Mouse (Mus musculus): Measurements from ENCODE around the gene Rasgrp2. TPM values are rescaled to one million over a fixed set of nuclear protein-coding genes. Genes with fewer than 3 reads are reported as not detected.

Rasgrp2 gene
- polyA plus RNA-seq, 2 experiments = 27.5 to 27.6 TPM

DNA sequence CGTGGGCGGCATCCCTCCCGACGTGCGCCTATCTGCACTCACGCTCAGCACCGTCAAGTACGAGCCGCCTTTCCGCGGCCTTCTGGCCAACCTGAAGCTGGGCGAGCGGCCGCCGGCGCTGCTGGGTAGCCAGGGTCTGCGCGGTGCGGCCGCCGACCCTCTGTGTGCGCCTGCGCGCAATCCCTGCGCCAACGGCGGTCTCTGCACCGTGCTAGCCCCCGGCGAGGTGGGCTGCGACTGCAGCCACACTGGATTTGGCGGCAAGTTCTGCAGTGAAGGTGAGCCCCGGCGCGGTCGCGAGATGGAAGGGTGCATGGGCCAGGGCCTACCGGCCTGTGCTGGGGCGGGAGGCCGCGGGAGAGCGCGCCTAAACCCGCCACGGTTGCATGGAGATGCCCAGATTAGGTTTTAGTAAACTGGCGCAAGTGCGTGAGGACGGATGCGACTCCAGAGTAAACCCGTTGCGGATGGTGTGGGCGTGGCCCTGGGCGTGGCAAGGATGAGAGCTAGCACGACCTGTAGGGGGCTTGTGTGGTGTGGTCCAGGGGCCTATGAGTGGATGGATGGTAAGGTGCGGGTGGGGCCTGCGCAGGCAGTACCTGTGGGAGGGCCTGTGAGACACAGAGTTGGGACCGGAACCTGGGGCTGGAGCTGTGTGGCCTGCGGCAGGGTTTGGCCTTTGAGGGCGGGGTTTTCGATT, 29.5 kb downstream of the Rasgrp2 start:
- peaks cover 58% of the 10 kb centered on the region for H3K27me3 ChIP-seq (ENCODE audit: control insufficient read depth, insufficient read depth, low read length)
- H3K9me3 ChIP-seq (ENCODE audit: control insufficient read depth, low read length) = no peaks in the 10 kb centered on the region
- ATAC-seq (ENCODE audit: low FRiP score, low read depth) = no peak
- H3K9ac ChIP-seq (ENCODE audit: low read depth, low read length, severe bottlenecking) = no peak overlapping the region
- peak overlapping the region; percentile 54 for H3K4me2 ChIP-seq (replicated peaks; ENCODE audit: low read depth, low read length, severe bottlenecking)
- H3K4me3 ChIP-seq (replicated peaks; ENCODE audit: low read length) = peak overlapping the region; percentile 34
- TF ChIP-seq POLR2A (IDR thresholded peaks at IDR 0.05; ENCODE audit: borderline replicate concordance, extremely low read depth, insufficient read depth, insufficient read length) = no peak
- H3K27ac ChIP-seq (replicated peaks; ENCODE audit: low read depth, low read length) = no peak overlapping the region
- no peak for DNase-seq (ENCODE audit: low spot score)
- H3K36me3 ChIP-seq (ENCODE audit: control insufficient read depth, insufficient read depth, low read length) = no peaks in the 10 kb centered on the region
- peaks cover 11% of the 10 kb centered on the region for H3K4me1 ChIP-seq (ENCODE audit: control insufficient read depth, insufficient read depth, low read length)
- WGBS = 2% methylated on average over 39 of the region's 60 CpGs

DNA sequence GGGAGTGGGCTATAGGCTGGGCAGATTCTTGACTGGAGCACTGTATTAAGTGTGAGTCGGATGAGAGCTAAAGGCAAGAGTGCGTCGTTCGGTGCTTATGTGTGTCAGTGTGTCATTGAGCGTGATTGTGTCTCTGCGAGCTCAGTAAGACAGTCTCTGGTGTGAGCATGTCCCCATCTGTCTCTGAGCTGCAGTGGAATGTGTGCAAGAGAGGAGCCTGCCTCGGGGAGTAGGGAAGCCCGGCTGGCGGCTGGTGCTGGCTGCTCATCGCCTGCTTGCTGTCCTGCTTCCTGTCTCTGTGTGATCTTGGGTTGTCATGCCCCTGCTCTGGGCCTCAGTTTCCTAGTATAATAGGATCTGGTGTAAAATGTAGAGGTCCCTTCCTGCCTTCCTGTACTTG, 43.9 kb downstream of the Rasgrp2 start:
- Histone ChIP-seq H3K27ac (replicated peaks; ENCODE audit: low read depth, low read length) (no peak overlapping the region), H3K4me3 (replicated peaks; ENCODE audit: low read length) (no peak overlapping the region), H3K36me3 (ENCODE audit: control insufficient read depth, insufficient read depth, low read length) (no peaks in the 10 kb centered on the region), H3K4me2 (replicated peaks; ENCODE audit: low read depth, low read length, severe bottlenecking) (no peak overlapping the region), H3K9me3 (ENCODE audit: control insufficient read depth, low read length) (no peaks in the 10 kb centered on the region), H3K27me3 (ENCODE audit: control insufficient read depth, insufficient read depth, low read length) (no peaks in the 10 kb centered on the region; the same call in 1 of the 2 replicates), H3K9ac (ENCODE audit: low read depth, low read length, severe bottlenecking) (no peak overlapping the region), H3K4me1 (ENCODE audit: control insufficient read depth, insufficient read depth, low read length) (peaks cover 3% of the 10 kb centered on the region; the same call in 1 of the 2 replicates)
- no peak for ATAC-seq (ENCODE audit: low FRiP score, low read depth)
- WGBS = 59% methylated on average over 10 of the region's 10 CpGs
- no peak for TF ChIP-seq POLR2A (IDR thresholded peaks at IDR 0.05; ENCODE audit: borderline replicate concordance, extremely low read depth, insufficient read depth, insufficient read length)
- DNase-seq (ENCODE audit: low spot score) = no peak

DNA sequence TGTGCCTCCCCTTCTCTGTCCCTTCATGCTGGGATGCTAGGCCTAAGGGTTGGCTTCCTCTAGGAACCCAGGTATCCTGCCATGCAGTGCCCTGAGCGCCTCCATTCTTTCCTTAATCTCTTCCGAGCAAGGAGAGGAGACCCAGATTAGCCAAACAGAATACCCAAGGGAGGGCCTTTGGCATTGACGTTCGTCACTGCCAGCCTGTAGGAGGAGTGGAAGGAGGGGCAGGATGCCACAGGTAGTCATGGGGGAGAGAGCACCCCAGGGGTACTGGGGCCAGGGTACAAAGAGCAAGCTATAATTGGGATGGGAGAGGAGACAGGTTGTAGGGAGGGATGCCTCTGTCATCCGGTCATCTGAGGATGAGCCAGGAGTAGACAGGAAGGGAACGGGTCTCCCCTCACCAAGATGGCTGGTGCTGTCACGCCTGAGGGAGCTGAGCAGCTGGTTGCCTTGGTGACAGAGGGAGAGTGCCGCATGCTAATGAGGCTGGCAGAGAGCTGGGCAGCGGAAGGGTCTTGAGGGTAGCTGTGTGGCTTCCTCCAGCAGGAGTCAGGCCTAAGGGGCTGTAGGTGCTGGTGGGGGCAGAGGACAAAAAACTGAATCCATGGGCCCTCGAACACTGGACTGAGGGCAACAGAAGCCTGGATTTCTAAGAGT, 46.8 kb downstream of the Rasgrp2 start:
- H3K4me1 ChIP-seq (ENCODE audit: control insufficient read depth, insufficient read depth, low read length) = peaks cover 3% of the 10 kb centered on the region; the same call in 1 of the 2 replicates
- no peak overlapping the region for H3K4me2 ChIP-seq (replicated peaks; ENCODE audit: low read depth, low read length, severe bottlenecking)
- DNase-seq (ENCODE audit: low spot score) (no peak), ATAC-seq (ENCODE audit: low FRiP score, low read depth) (no peak)
- TF ChIP-seq POLR2A (IDR thresholded peaks at IDR 0.05; ENCODE audit: borderline replicate concordance, extremely low read depth, insufficient read depth, insufficient read length) = no peak
- no peaks in the 10 kb centered on the region for H3K36me3 ChIP-seq (ENCODE audit: control insufficient read depth, insufficient read depth, low read length)
- no peak overlapping the region for H3K4me3 ChIP-seq (replicated peaks; ENCODE audit: low read length)
- 43% methylated on average over 10 of the region's 10 CpGs for WGBS
- H3K9me3 ChIP-seq (ENCODE audit: control insufficient read depth, low read length) = no peaks in the 10 kb centered on the region
- peak overlapping the region; percentile 21; the same call in 1 of the 2 replicates for H3K9ac ChIP-seq (ENCODE audit: low read depth, low read length, severe bottlenecking)
- H3K27ac ChIP-seq (replicated peaks; ENCODE audit: low read depth, low read length) = no peak overlapping the region
- H3K27me3 ChIP-seq (ENCODE audit: control insufficient read depth, insufficient read depth, low read length) = no peaks in the 10 kb centered on the region; the same call in 1 of the 2 replicates

DNA sequence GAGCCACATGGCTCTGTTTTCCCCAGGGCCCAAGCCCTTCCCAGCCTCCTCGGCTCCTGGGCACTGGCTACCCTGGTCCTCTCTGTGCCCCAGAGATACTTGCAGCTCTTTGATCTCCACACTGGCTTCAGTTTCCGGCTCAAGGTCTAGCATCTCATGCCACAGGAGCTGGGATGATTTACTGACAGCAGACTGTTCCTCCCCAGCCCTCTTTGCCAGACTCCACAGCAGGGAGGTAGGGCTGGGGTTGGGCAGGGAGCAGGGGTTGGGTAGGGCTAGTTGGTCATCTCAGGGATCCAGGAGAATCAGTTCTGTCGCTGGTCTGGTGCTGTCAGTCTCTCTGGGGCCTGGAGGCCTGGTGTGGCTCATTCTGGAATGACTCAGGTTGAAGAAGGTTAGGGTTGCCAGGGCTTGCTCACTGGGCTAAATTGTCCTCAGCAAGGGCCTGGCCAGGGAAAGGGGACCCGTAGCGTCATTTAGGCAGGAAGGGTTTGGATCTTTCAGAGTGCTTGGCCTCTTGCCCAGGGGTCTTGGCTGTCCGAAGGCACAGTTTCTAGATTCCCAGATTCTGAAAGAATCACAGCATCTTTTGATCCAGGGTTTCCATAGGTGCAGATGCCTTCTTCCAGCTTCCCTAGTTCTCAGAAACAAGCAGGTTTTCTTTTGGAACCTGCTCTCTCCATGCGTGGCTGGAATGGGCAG, 47.7 kb downstream of the Rasgrp2 start:
- 41% methylated on average over 7 of the region's 7 CpGs for WGBS
- no peak for TF ChIP-seq POLR2A (IDR thresholded peaks at IDR 0.05; ENCODE audit: borderline replicate concordance, extremely low read depth, insufficient read depth, insufficient read length)
- ATAC-seq (ENCODE audit: low FRiP score, low read depth) (no peak), DNase-seq (ENCODE audit: low spot score) (no peak)
- Histone ChIP-seq H3K36me3 (ENCODE audit: control insufficient read depth, insufficient read depth, low read length) (no peaks in the 10 kb centered on the region), H3K27ac (replicated peaks; ENCODE audit: low read depth, low read length) (no peak overlapping the region), H3K27me3 (ENCODE audit: control insufficient read depth, insufficient read depth, low read length) (no peaks in the 10 kb centered on the region; the same call in 1 of the 2 replicates), H3K4me2 (replicated peaks; ENCODE audit: low read depth, low read length, severe bottlenecking) (peak overlapping the region; percentile 41; the same call in 1 of the 2 replicates), H3K4me3 (replicated peaks; ENCODE audit: low read length) (no peak overlapping the region), H3K4me1 (ENCODE audit: control insufficient read depth, insufficient read depth, low read length) (peaks cover 3% of the 10 kb centered on the region; the same call in 1 of the 2 replicates), H3K9ac (ENCODE audit: low read depth, low read length, severe bottlenecking) (no peak overlapping the region), H3K9me3 (ENCODE audit: control insufficient read depth, low read length) (no peaks in the 10 kb centered on the region)

DNA sequence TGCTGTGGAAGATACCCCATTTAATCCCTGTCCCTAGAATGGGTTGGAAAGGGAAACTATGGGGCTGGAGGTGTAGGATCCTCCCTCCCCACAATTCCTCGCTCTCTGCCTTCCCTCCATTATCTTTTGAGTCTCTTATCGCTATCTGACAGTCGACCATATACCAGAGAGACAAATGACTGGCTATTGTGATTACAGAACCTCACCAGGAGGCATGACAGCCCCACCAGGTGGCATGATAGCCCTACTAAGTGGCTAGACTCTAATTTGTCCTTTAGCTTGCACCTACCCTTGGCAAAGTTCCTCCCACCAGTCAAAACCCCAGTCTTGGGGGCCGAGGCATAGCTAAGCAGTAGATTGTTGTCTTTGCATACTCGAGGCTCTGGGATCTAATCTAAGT, 49.6 kb downstream of the Rasgrp2 start:
- peak overlapping the region; percentile 41; the same call in 1 of the 2 replicates for H3K4me2 ChIP-seq (replicated peaks; ENCODE audit: low read depth, low read length, severe bottlenecking)
- 42% methylated on average over 5 of the region's 5 CpGs for WGBS
- peak overlapping the region; percentile 25; the same call in 1 of the 2 replicates for H3K4me3 ChIP-seq (replicated peaks; ENCODE audit: low read length)

More for the DNA sequence above, 49.6 kb downstream of the Rasgrp2 start:
- TF ChIP-seq POLR2A (IDR thresholded peaks at IDR 0.05; ENCODE audit: borderline replicate concordance, extremely low read depth, insufficient read depth, insufficient read length) = no peak
- DNase-seq (ENCODE audit: low spot score) = no peak
- Histone ChIP-seq H3K9ac (ENCODE audit: low read depth, low read length, severe bottlenecking) (no peak overlapping the region; the same call in 1 of the 2 replicates), H3K36me3 (ENCODE audit: control insufficient read depth, insufficient read depth, low read length) (no peaks in the 10 kb centered on the region), H3K27me3 (ENCODE audit: control insufficient read depth, insufficient read depth, low read length) (no peaks in the 10 kb centered on the region; the same call in 1 of the 2 replicates), H3K4me1 (ENCODE audit: control insufficient read depth, insufficient read depth, low read length) (peaks cover 3% of the 10 kb centered on the region; the same call in 1 of the 2 replicates), H3K9me3 (ENCODE audit: control insufficient read depth, low read length) (no peaks in the 10 kb centered on the region), H3K27ac (replicated peaks; ENCODE audit: low read depth, low read length) (no peak overlapping the region)
- no peak for ATAC-seq (ENCODE audit: low FRiP score, low read depth)
